Mouse (Mus musculus): ENCODE measurements at regions not wholly inside any gene's neighbourhood (a gene's known extent, or its start where the extent isn't known, plus 50 kb on each side); places are given as distances from the start of the nearest gene placed in this dataset.
A peak's percentile ranks its signal among the peaks of the same experiment; 100 is the strongest.

GRCm38 (mm10) chr1:35953721-35954120 is 114.5 kb upstream of the Hs6st1 start:
- no peaks in the 10 kb centered on the region for H3K27me3 ChIP-seq
- no peak overlapping the region for H3K27ac ChIP-seq (replicated peaks)
- no peak overlapping the region for H3K9ac ChIP-seq (replicated peaks)
- H3K4me2 ChIP-seq (replicated peaks) = no peak overlapping the region
- no peak for ATAC-seq (ENCODE audit: low FRiP score, low read depth)
- WGBS = 85% methylated on average over 4 of the region's 4 CpGs
- no peaks in the 10 kb centered on the region for H3K9me3 ChIP-seq
- no peaks in the 10 kb centered on the region for H3K36me3 ChIP-seq
- H3K4me1 ChIP-seq = peaks cover 9% of the 10 kb centered on the region
- H3K4me3 ChIP-seq = no peak overlapping the region

GRCm38 (mm10) chr1:35957425-35958372 is 110.5 kb upstream of the Hs6st1 start:
- H3K36me3 ChIP-seq = no peaks in the 10 kb centered on the region
- peaks cover 9% of the 10 kb centered on the region for H3K4me1 ChIP-seq
- no peak overlapping the region for H3K4me2 ChIP-seq (replicated peaks)
- no peaks in the 10 kb centered on the region for H3K27me3 ChIP-seq
- peak; percentile 19; the same call in 1 of the 2 replicates for ATAC-seq (ENCODE audit: low FRiP score, low read depth)
- 0 out of 2 replicates have a peak overlapping the region, but pooled peaks have one; percentile 25 for H3K27ac ChIP-seq (replicated peaks)
- no peaks in the 10 kb centered on the region for H3K9me3 ChIP-seq
- WGBS = 51% methylated on average over 8 of the region's 8 CpGs
- no peak overlapping the region for H3K9ac ChIP-seq (replicated peaks)
- H3K4me3 ChIP-seq = no peak overlapping the region

- Histone ChIP-seq H3K4me3 (no peak overlapping the region), H3K9ac (replicated peaks) (no peak overlapping the region), H3K9me3 (no peaks in the 10 kb centered on the region), H3K36me3 (no peaks in the 10 kb centered on the region), H3K4me2 (replicated peaks) (no peak overlapping the region), H3K4me1 (peaks cover 9% of the 10 kb centered on the region), H3K27me3 (no peaks in the 10 kb centered on the region), H3K27ac (replicated peaks) (no peak overlapping the region)
- no peak for ATAC-seq (ENCODE audit: low FRiP score, low read depth)
- 89% methylated on average over 4 of the region's 4 CpGs for WGBS
These were observed 108.5 kb upstream of the Hs6st1 start for GRCm38 (mm10) chr1:35959729-35960128.

- no peak overlapping the region for H3K4me3 ChIP-seq
- H3K27ac ChIP-seq (replicated peaks) = no peak overlapping the region
- no peaks in the 10 kb centered on the region for H3K27me3 ChIP-seq
- H3K4me2 ChIP-seq (replicated peaks) = no peak overlapping the region
- no peak for ATAC-seq (ENCODE audit: low FRiP score, low read depth)
- 95% methylated on average over 2 of the region's 2 CpGs for WGBS
- 0 out of 2 replicates have a peak, but pooled peaks cover 3% of the 10 kb centered on the region for H3K36me3 ChIP-seq
- H3K9ac ChIP-seq (replicated peaks) = no peak overlapping the region
- H3K9me3 ChIP-seq = peaks cover 7% of the 10 kb centered on the region
- H3K4me1 ChIP-seq = peaks cover 9% of the 10 kb centered on the region
These were observed 107.4 kb upstream of the Hs6st1 start for GRCm38 (mm10) chr1:35960844-35961243.

GRCm38 (mm10) chr1:35961923-35962322 is 106.3 kb upstream of the Hs6st1 start:
- H3K9me3 ChIP-seq = peaks cover 7% of the 10 kb centered on the region
- H3K36me3 ChIP-seq = 0 out of 2 replicates have a peak, but pooled peaks cover 3% of the 10 kb centered on the region
- no peak overlapping the region for H3K4me2 ChIP-seq (replicated peaks)
- no peak overlapping the region for H3K4me3 ChIP-seq
- H3K27me3 ChIP-seq = no peaks in the 10 kb centered on the region
- no peak overlapping the region for H3K9ac ChIP-seq (replicated peaks)
- H3K4me1 ChIP-seq = peaks cover 9% of the 10 kb centered on the region
- no peak overlapping the region for H3K27ac ChIP-seq (replicated peaks)
- ATAC-seq (ENCODE audit: low FRiP score, low read depth) = no peak
- WGBS = 81% methylated on average over 6 of the region's 6 CpGs

GRCm38 (mm10) chr1:35968489-35968888 is 99.7 kb upstream of the Hs6st1 start:
- H3K9ac ChIP-seq (replicated peaks) = no peak overlapping the region
- H3K27me3 ChIP-seq = 0 out of 2 replicates have a peak, but pooled peaks cover 3% of the 10 kb centered on the region
- H3K36me3 ChIP-seq = 0 out of 2 replicates have a peak, but pooled peaks cover 3% of the 10 kb centered on the region
- H3K4me3 ChIP-seq = no peak overlapping the region
- H3K9me3 ChIP-seq = peaks cover 7% of the 10 kb centered on the region
- H3K4me1 ChIP-seq = no peaks in the 10 kb centered on the region
- H3K27ac ChIP-seq (replicated peaks) = no peak overlapping the region
- ATAC-seq (ENCODE audit: low FRiP score, low read depth) = no peak
- H3K4me2 ChIP-seq (replicated peaks) = no peak overlapping the region

- H3K27ac ChIP-seq (replicated peaks) = no peak overlapping the region
- no peak for ATAC-seq (ENCODE audit: low FRiP score, low read depth)
These were observed 96.6 kb upstream of the Hs6st1 start for GRCm38 (mm10) chr1:35971435-35972189.

GRCm38 (mm10) chr1:35972190-35972584 is 96.0 kb upstream of the Hs6st1 start:
- no peaks in the 10 kb centered on the region for H3K36me3 ChIP-seq
- ATAC-seq (ENCODE audit: low FRiP score, low read depth) = no peak
- H3K27me3 ChIP-seq = 0 out of 2 replicates have a peak, but pooled peaks cover 3% of the 10 kb centered on the region
- no peak overlapping the region for H3K9ac ChIP-seq (replicated peaks)
- no peak overlapping the region for H3K4me3 ChIP-seq
- no peaks in the 10 kb centered on the region for H3K9me3 ChIP-seq
- H3K4me1 ChIP-seq = no peaks in the 10 kb centered on the region
- WGBS = 48% methylated on average over 5 of the region's 5 CpGs
- no peak overlapping the region for H3K27ac ChIP-seq (replicated peaks)
- H3K4me2 ChIP-seq (replicated peaks) = no peak overlapping the region

More at GRCm38 (mm10) chr1:35971435-35972189, 96.6 kb upstream of the Hs6st1 start:
- no peak overlapping the region for H3K9ac ChIP-seq (replicated peaks)
- H3K4me1 ChIP-seq = no peaks in the 10 kb centered on the region
- 54% methylated on average over 7 of the region's 7 CpGs for WGBS
- no peaks in the 10 kb centered on the region for H3K9me3 ChIP-seq
- no peak overlapping the region for H3K4me2 ChIP-seq (replicated peaks)
- no peak overlapping the region for H3K4me3 ChIP-seq
- no peaks in the 10 kb centered on the region for H3K36me3 ChIP-seq
- H3K27me3 ChIP-seq = 0 out of 2 replicates have a peak, but pooled peaks cover 3% of the 10 kb centered on the region

- 72% methylated on average over 9 of the region's 9 CpGs for WGBS
- H3K4me1 ChIP-seq = no peaks in the 10 kb centered on the region
- H3K27me3 ChIP-seq = 0 out of 2 replicates have a peak, but pooled peaks cover 3% of the 10 kb centered on the region
- H3K4me3 ChIP-seq = no peak overlapping the region
- H3K9ac ChIP-seq (replicated peaks) = no peak overlapping the region
- no peak for ATAC-seq (ENCODE audit: low FRiP score, low read depth)
- H3K36me3 ChIP-seq = no peaks in the 10 kb centered on the region
- no peak overlapping the region for H3K27ac ChIP-seq (replicated peaks)
- no peak overlapping the region for H3K4me2 ChIP-seq (replicated peaks)
- no peaks in the 10 kb centered on the region for H3K9me3 ChIP-seq
These were observed 94.8 kb upstream of the Hs6st1 start for GRCm38 (mm10) chr1:35973386-35973785.

GRCm38 (mm10) chr1:35975611-35976208 is 92.5 kb upstream of the Hs6st1 start:
- 0 out of 2 replicates have a peak, but pooled peaks cover 3% of the 10 kb centered on the region for H3K27me3 ChIP-seq
- no peak overlapping the region for H3K4me2 ChIP-seq (replicated peaks)
- no peak overlapping the region for H3K4me3 ChIP-seq
- no peak overlapping the region for H3K27ac ChIP-seq (replicated peaks)
- H3K9ac ChIP-seq (replicated peaks) = no peak overlapping the region
- WGBS = 87% methylated on average over 3 of the region's 3 CpGs
- H3K9me3 ChIP-seq = no peaks in the 10 kb centered on the region
- no peaks in the 10 kb centered on the region for H3K4me1 ChIP-seq
- no peak for ATAC-seq (ENCODE audit: low FRiP score, low read depth)
- no peaks in the 10 kb centered on the region for H3K36me3 ChIP-seq

GRCm38 (mm10) chr1:35976528-35976927 is 91.7 kb upstream of the Hs6st1 start:
- WGBS = 85% methylated on average over 2 of the region's 2 CpGs
- no peaks in the 10 kb centered on the region for H3K36me3 ChIP-seq
- H3K9ac ChIP-seq (replicated peaks) = no peak overlapping the region
- H3K4me1 ChIP-seq = no peaks in the 10 kb centered on the region
- H3K4me3 ChIP-seq = no peak overlapping the region
- ATAC-seq (ENCODE audit: low FRiP score, low read depth) = no peak
- no peak overlapping the region for H3K27ac ChIP-seq (replicated peaks)
- no peaks in the 10 kb centered on the region for H3K27me3 ChIP-seq
- H3K9me3 ChIP-seq = no peaks in the 10 kb centered on the region
- no peak overlapping the region for H3K4me2 ChIP-seq (replicated peaks)

Measured in midbrain, embryonic 12.5 days (tissue).